Mouse (Mus musculus) ES-E14 (cell line): ENCODE measurements around the gene Rnh1. TPM values are rescaled to one million over a fixed set of nuclear protein-coding genes. Genes with fewer than 3 reads are reported as not detected.

Source experiments
- DNase-seq: peaks from one replicate; pipeline ENCODE4 v3.0.0-alpha.2; 2013; ENCODE audit warnings: low read depth, low spot score
- H3K27ac ChIP-seq: 2 replicates; pipeline ENCODE4 v1.5.1; 2012; ENCODE audit warnings: low read depth, mild to moderate bottlenecking, low read length, moderate library complexity, mixed read lengths; ENCODE audit not compliant: poor library complexity, insufficient read depth, severe bottlenecking
- H3K36me3 ChIP-seq: 2 replicates; pipeline ENCODE4 v1.6.1; 2012; ENCODE audit warnings: mild to moderate bottlenecking, low read length, moderate library complexity, mixed read lengths; ENCODE audit not compliant: control insufficient read depth, poor library complexity, insufficient read depth, severe bottlenecking
- H3K4me1 ChIP-seq, 2 experiments: fragments of 150-350 bp in 1 of 2; sonication (generic) in 1 of 2; 2 replicates each; pipeline ENCODE4 v1.6.1; 2012; ENCODE audit warnings: low read length in 2 of 2, mild to moderate bottlenecking in 1 of 2, mixed read lengths in 1 of 2; ENCODE audit not compliant: control insufficient read depth in 2 of 2, insufficient read depth in 2 of 2, poor library complexity in 1 of 2
- H3K4me3 ChIP-seq, 2 experiments: fragments of 150-350 bp in 1 of 2; sonication (generic) in 1 of 2; 2 replicates each; pipeline ENCODE4 v1.5.1; 2012; ENCODE audit warnings: low read length in 2 of 2, low read depth in 1 of 2, mild to moderate bottlenecking in 1 of 2, mixed read lengths in 1 of 2; ENCODE audit not compliant: insufficient read depth in 1 of 2, poor library complexity in 1 of 2, severe bottlenecking in 1 of 2
- H3K9ac ChIP-seq: 2 replicates; pipeline ENCODE4 v1.6.1; 2012; ENCODE audit warnings: low read depth, mild to moderate bottlenecking, low read length, mixed read lengths; ENCODE audit not compliant: poor library complexity, insufficient read depth, severe bottlenecking
- H3K9me3 ChIP-seq: fragments of 150-350 bp; sonication (generic); 2 replicates; pipeline ENCODE4 v1.6.1; 2012; ENCODE audit warnings: low read depth, mild to moderate bottlenecking, low read length; ENCODE audit not compliant: control insufficient read depth, insufficient read depth
- CHD2 ChIP-seq: IDR thresholded peaks from 2 replicates; pipeline ENCODE4 v1.6.1; 2014; ENCODE audit warnings: mild to moderate bottlenecking, low read depth, low read length, inconsistent platforms
- HCFC1 ChIP-seq: IDR thresholded peaks from 2 replicates; pipeline ENCODE4 v1.6.1; 2012; ENCODE audit warnings: low read length, inconsistent platforms, borderline replicate concordance; ENCODE audit not compliant: insufficient read depth
- MAFK ChIP-seq: IDR thresholded peaks from 2 replicates; pipeline ENCODE4 v1.6.1; 2014; ENCODE audit warnings: mild to moderate bottlenecking, low read depth, low read length, inconsistent platforms; ENCODE audit not compliant: insufficient read depth
- ZC3H11A ChIP-seq: IDR thresholded peaks from 2 replicates; pipeline ENCODE4 v1.6.1; 2012; ENCODE audit warnings: low read depth, mild to moderate bottlenecking, inconsistent platforms, low read length, borderline replicate concordance
- ZNF384 ChIP-seq: IDR thresholded peaks from 2 replicates; pipeline ENCODE4 v1.6.1; 2012; ENCODE audit warnings: low read depth, low read length, inconsistent platforms
- in situ Hi-C, 2 experiments: fragments of 600-800 bp; cut with MboI; formaldehyde crosslinking; loops; one replicate each; pipeline ENCODE4 v1.15.1; 2025; ENCODE audit warnings: low sequenced_read_pairs in 2 of 2, inconsistent platforms in 1 of 2; ENCODE audit not compliant: unreplicated experiment in 2 of 2
- total RNA-seq: library from RNA; depleted of rRNA; stranded (reverse); fragments of 300-350 nt; gene quantifications from 2 replicates; pipeline ENCODE4 v1.2.3, GENCODE M21; 2012

The Rnh1 gene
- total RNA-seq, 1 experiment = 70.3 TPM

GRCm38 (mm10) chr7:141206182-141206937 lies 33.7 kb upstream of the Rnh1 start:
- H3K36me3 ChIP-seq = no peaks in the 10 kb centered on the region
- H3K27ac ChIP-seq = no peak overlapping the region
- H3K4me1 ChIP-seq = no peaks in the 10 kb centered on the region
- no peaks in the 10 kb centered on the region for H3K9me3 ChIP-seq
- TF ChIP-seq ZC3H11A (no peak), HCFC1 (no peak), MAFK (no peak), CHD2 (no peak), ZNF384 (no peak)
- H3K9ac ChIP-seq = no peak overlapping the region
- in situ Hi-C loops = no loop called here
- DNase-seq = no peak
- no peak overlapping the region for H3K4me3 ChIP-seq

- Histone ChIP-seq H3K9me3 (no peaks in the 10 kb centered on the region), H3K27ac (no peak overlapping the region), H3K9ac (no peak overlapping the region), H3K36me3 (no peaks in the 10 kb centered on the region), H3K4me1 (no peaks in the 10 kb centered on the region), H3K4me3 (no peak overlapping the region)
- in situ Hi-C loops = no loop called here
- no peak for DNase-seq
- no peak for TF ChIP-seq ZC3H11A
- TF ChIP-seq MAFK = no peak
- TF ChIP-seq CHD2 = no peak
- no peak for TF ChIP-seq HCFC1
- TF ChIP-seq ZNF384 = no peak
Measured at GRCm38 (mm10) chr7:141205504-141205903, 32.8 kb upstream of the Rnh1 start.

DNA sequence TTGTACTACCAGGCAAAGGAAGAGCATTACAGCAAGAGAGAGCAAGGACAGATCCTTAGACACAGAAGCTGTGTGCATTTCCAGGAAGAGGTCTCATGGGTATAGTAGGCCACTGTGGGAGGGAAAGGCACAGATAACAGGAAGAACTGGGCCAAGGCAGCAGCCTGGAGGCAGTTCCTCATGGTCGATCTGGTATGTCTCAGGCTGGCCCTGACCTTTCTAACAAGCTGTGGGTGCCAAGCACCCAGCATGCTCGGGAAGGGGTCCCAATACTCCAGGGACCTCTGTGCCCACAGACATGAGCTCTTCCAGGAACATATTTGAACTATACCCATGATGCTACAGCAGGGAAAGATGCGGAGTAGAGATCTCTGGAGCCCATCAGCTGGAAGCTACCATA lies 31.9 kb upstream of the Rnh1 start:
- Histone ChIP-seq H3K36me3 (no peaks in the 10 kb centered on the region), H3K4me1 (no peaks in the 10 kb centered on the region), H3K4me3 (no peak overlapping the region), H3K27ac (no peak overlapping the region), H3K9me3 (no peaks in the 10 kb centered on the region), H3K9ac (no peak overlapping the region)
- DNase-seq = no peak
- in situ Hi-C loops = no loop called here
- TF ChIP-seq MAFK = no peak
- no peak for TF ChIP-seq HCFC1
- TF ChIP-seq ZC3H11A = no peak
- no peak for TF ChIP-seq CHD2
- no peak for TF ChIP-seq ZNF384

DNA sequence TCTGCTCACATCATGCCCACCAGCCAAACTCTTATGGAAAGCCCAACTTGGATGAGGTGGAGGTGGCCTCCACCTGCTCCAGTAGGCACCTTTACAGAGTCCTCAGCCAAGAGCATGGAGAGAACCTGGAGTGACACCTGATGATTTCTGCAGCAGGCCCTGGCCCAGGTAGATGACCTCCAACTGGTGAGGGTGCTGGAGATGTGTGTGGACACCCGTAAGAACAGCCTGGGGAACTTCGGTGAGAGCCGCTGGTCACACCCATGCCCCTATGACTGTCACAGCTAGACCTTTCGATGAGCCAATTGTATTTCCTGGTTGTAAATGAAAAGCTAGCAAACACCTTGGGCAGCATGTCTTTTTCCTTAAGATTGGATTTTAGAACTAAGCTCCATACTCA lies 25.5 kb upstream of the Rnh1 start:
- no peak overlapping the region for H3K9ac ChIP-seq
- 0 out of 4 replicates have a peak, but pooled peaks cover 0 to 2% of the 10 kb centered on the region in 2 experiments for H3K4me1 ChIP-seq
- no peak overlapping the region for H3K27ac ChIP-seq
- TF ChIP-seq HCFC1 (no peak), ZC3H11A (no peak), ZNF384 (no peak), CHD2 (no peak), MAFK (no peak)
- no peaks in the 10 kb centered on the region for H3K9me3 ChIP-seq
- in situ Hi-C loops = no loop called here
- H3K4me3 ChIP-seq = no peak overlapping the region
- H3K36me3 ChIP-seq = no peaks in the 10 kb centered on the region
- no peak for DNase-seq
